Mouse (Mus musculus) right cerebral cortex, postnatal 36 days (tissue): Measurements from ENCODE around the gene Itgb4.

Experiments used
- DNase-seq, 2 experiments: peaks; one replicate each; pipeline ENCODE4 v3.0.0; 2022; ENCODE audit warnings: low spot score in 2 of 2, mixed read lengths in 1 of 2

Itgb4 gene

GRCm38 (mm10) chr11:115974309-115975082, at the start of gene Itgb4:
Gene Itgb4 (plus strand): TSS chr11:115974709.
- no peak for DNase-seq

GRCm38 (mm10) chr11:115929031-115929430, 45.5 kb upstream of the Itgb4 start:
- no peak for DNase-seq

GRCm38 (mm10) chr11:115929818-115930217, 44.7 kb upstream of the Itgb4 start:
- DNase-seq: no peak

GRCm38 (mm10) chr11:115931235-115931634, 43.3 kb upstream of the Itgb4 start:
- no peak for DNase-seq

- peak; percentile 97 for DNase-seq
These were observed 41.3 kb upstream of the Itgb4 start, which contains the start of the genes Sap30bp and Recql5 for GRCm38 (mm10) chr11:115933108-115933746. Gene Sap30bp (plus strand): TSS chr11:115933282. Gene Recql5 (minus strand): TSS chr11:115933477.

GRCm38 (mm10) chr11:115933747-115934110, 40.8 kb upstream of the Itgb4 start:
- no peak for DNase-seq

GRCm38 (mm10) chr11:115939690-115940329, 34.7 kb upstream of the Itgb4 start:
- DNase-seq: peak in 1 of 2 experiments; percentile 42

GRCm38 (mm10) chr11:115941980-115942379, 32.5 kb upstream of the Itgb4 start:
- DNase-seq: no peak

GRCm38 (mm10) chr11:115945247-115945646, 29.3 kb upstream of the Itgb4 start:
- DNase-seq: no peak

- no peak for DNase-seq
These were observed 28.2 kb upstream of the Itgb4 start for GRCm38 (mm10) chr11:115946221-115946828.

- DNase-seq: no peak
These were observed 26.2 kb upstream of the Itgb4 start for GRCm38 (mm10) chr11:115948316-115948715.

GRCm38 (mm10) chr11:115950719-115951118, 23.8 kb upstream of the Itgb4 start:
- DNase-seq: no peak

- no peak for DNase-seq
These were observed 19.8 kb upstream of the Itgb4 start for GRCm38 (mm10) chr11:115954712-115955111.

GRCm38 (mm10) chr11:115955195-115955858, 19.2 kb upstream of the Itgb4 start:
- no peak for DNase-seq

GRCm38 (mm10) chr11:115956453-115956852, 18.1 kb upstream of the Itgb4 start:
- DNase-seq: no peak

- DNase-seq: no peak
These were observed 16.5 kb upstream of the Itgb4 start for GRCm38 (mm10) chr11:115957971-115958370.

- no peak for DNase-seq
These were observed 15.5 kb upstream of the Itgb4 start for GRCm38 (mm10) chr11:115959018-115959417.

- DNase-seq: no peak
These were observed 11.7 kb upstream of the Itgb4 start for GRCm38 (mm10) chr11:115962651-115963412.

GRCm38 (mm10) chr11:115964977-115965604, 9.4 kb upstream of the Itgb4 start:
- no peak for DNase-seq

GRCm38 (mm10) chr11:115968731-115969405, 5.6 kb upstream of the Itgb4 start:
- DNase-seq: no peak
